Mouse (Mus musculus): ENCODE data around the gene Scn3a. TPM values are rescaled to one million over a fixed set of nuclear protein-coding genes. Genes with fewer than 3 reads are reported as not detected.

Gene Scn3a
- polyA plus RNA-seq, 1 experiment = 0.35 TPM

- no peaks in the 10 kb centered on the region for H3K27me3 ChIP-seq (ENCODE audit: control insufficient read depth, insufficient read depth, low read length)
- WGBS = 92% methylated on average over 7 of the region's 7 CpGs
- no peak overlapping the region for H3K27ac ChIP-seq (ENCODE audit: insufficient read depth, low read length)
- no peak for DNase-seq (ENCODE audit: low read depth in 1 of 2, low spot score in 2 of 2)
- peaks cover 2% of the 10 kb centered on the region; the same call in 1 of the 2 replicates for H3K4me1 ChIP-seq (ENCODE audit: control insufficient read depth, insufficient read depth, insufficient read length)
- no peaks in the 10 kb centered on the region for H3K36me3 ChIP-seq (ENCODE audit: control insufficient read depth, insufficient read depth, low read length)
- H3K4me3 ChIP-seq (ENCODE audit: extremely low read depth, insufficient read depth, insufficient read length) = no peak overlapping the region
- TF ChIP-seq POLR2A (IDR thresholded peaks at IDR 0.05; ENCODE audit: low read depth, low read length) = no peak
- no peak for TF ChIP-seq CTCF (IDR thresholded peaks at IDR 0.05; ENCODE audit: extremely low read depth, insufficient read depth, insufficient read length, insufficient replicate concordance)
Measured at GRCm38 (mm10) chr2:65554662-65555061, 12.8 kb downstream of the Scn3a start.

- no peaks in the 10 kb centered on the region for H3K36me3 ChIP-seq (ENCODE audit: control insufficient read depth, insufficient read depth, low read length)
- DNase-seq (ENCODE audit: low read depth in 1 of 2, low spot score in 2 of 2) = no peak
- H3K27ac ChIP-seq (ENCODE audit: insufficient read depth, low read length) = no peak overlapping the region
- H3K4me3 ChIP-seq (ENCODE audit: extremely low read depth, insufficient read depth, insufficient read length) = no peak overlapping the region
- TF ChIP-seq CTCF (IDR thresholded peaks at IDR 0.05; ENCODE audit: extremely low read depth, insufficient read depth, insufficient read length, insufficient replicate concordance) (no peak), POLR2A (IDR thresholded peaks at IDR 0.05; ENCODE audit: low read depth, low read length) (no peak)
- no peaks in the 10 kb centered on the region for H3K27me3 ChIP-seq (ENCODE audit: control insufficient read depth, insufficient read depth, low read length)
- H3K4me1 ChIP-seq (ENCODE audit: control insufficient read depth, insufficient read depth, insufficient read length) = peaks cover 2% of the 10 kb centered on the region; the same call in 1 of the 2 replicates
- 92% methylated on average over 3 of the region's 3 CpGs for WGBS
Measured at GRCm38 (mm10) chr2:65553473-65553872, 14.0 kb downstream of the Scn3a start.

DNA sequence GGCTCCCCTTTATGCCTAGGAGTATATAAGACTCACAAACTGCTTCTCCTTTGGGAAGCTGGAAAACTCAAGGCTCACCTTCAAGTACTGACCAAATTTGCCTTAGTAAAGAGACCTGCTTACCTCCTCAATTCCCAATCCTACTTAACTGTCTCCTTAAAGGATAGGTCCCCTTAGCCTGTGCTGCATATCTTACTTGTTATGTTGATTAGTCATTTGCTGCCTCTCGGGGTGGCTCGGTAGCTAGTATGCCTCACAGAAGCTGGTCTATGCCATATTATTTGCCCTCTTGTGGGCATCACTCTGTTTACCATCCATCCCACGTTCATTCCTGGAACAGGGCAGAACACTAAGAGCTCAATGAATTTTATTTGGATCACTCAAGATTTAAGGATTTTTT is 14.7 kb downstream of the Scn3a start:
- TF ChIP-seq POLR2A (IDR thresholded peaks at IDR 0.05; ENCODE audit: low read depth, low read length) (no peak), CTCF (IDR thresholded peaks at IDR 0.05; ENCODE audit: extremely low read depth, insufficient read depth, insufficient read length, insufficient replicate concordance) (no peak)
- H3K4me3 ChIP-seq (ENCODE audit: extremely low read depth, insufficient read depth, insufficient read length) = no peak overlapping the region
- H3K36me3 ChIP-seq (ENCODE audit: control insufficient read depth, insufficient read depth, low read length) = no peaks in the 10 kb centered on the region
- no peak for DNase-seq (ENCODE audit: low read depth in 1 of 2, low spot score in 2 of 2)
- peaks cover 2% of the 10 kb centered on the region; the same call in 1 of the 2 replicates for H3K4me1 ChIP-seq (ENCODE audit: control insufficient read depth, insufficient read depth, insufficient read length)
- WGBS = 86% methylated on average over 3 of the region's 3 CpGs
- H3K27me3 ChIP-seq (ENCODE audit: control insufficient read depth, insufficient read depth, low read length) = no peaks in the 10 kb centered on the region
- no peak overlapping the region for H3K27ac ChIP-seq (ENCODE audit: insufficient read depth, low read length)

- no peak overlapping the region for H3K4me3 ChIP-seq (ENCODE audit: extremely low read depth, insufficient read depth, insufficient read length)
- TF ChIP-seq POLR2A (IDR thresholded peaks at IDR 0.05; ENCODE audit: low read depth, low read length) = no peak
- no peak for DNase-seq (ENCODE audit: low read depth in 1 of 2, low spot score in 2 of 2)
- H3K4me1 ChIP-seq (ENCODE audit: control insufficient read depth, insufficient read depth, insufficient read length) = peaks cover 2% of the 10 kb centered on the region; the same call in 1 of the 2 replicates
- H3K36me3 ChIP-seq (ENCODE audit: control insufficient read depth, insufficient read depth, low read length) = no peaks in the 10 kb centered on the region
- WGBS = 61% methylated on average over 5 of the region's 5 CpGs
- H3K27me3 ChIP-seq (ENCODE audit: control insufficient read depth, insufficient read depth, low read length) = no peaks in the 10 kb centered on the region
- no peak overlapping the region for H3K27ac ChIP-seq (ENCODE audit: insufficient read depth, low read length)
Measured at GRCm38 (mm10) chr2:65552222-65552621, 15.2 kb downstream of the Scn3a start.

DNA sequence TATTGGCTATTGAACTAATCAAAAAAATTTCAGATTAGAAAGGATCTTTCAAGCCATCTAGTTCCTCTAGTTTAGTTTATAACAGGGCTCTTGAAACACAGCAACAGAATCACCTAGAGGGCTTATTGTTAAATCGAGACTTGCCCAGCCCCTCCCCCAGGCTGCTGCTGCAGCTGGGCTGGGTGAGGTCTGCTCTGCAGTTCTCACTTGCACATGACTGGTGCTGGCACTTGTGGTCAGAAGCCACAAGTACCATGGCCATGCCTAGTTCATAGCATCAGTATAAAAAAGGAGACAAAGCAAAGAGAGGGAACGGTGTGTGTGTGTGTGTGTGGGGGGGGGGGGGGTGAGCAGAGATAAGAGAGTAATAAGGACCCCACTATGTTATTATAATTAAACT is 15.7 kb downstream of the Scn3a start:
- Histone ChIP-seq H3K27me3 (ENCODE audit: control insufficient read depth, insufficient read depth, low read length) (no peaks in the 10 kb centered on the region), H3K27ac (ENCODE audit: insufficient read depth, low read length) (no peak overlapping the region), H3K36me3 (ENCODE audit: control insufficient read depth, insufficient read depth, low read length) (no peaks in the 10 kb centered on the region), H3K4me1 (ENCODE audit: control insufficient read depth, insufficient read depth, insufficient read length) (peaks cover 2% of the 10 kb centered on the region; the same call in 1 of the 2 replicates), H3K4me3 (ENCODE audit: extremely low read depth, insufficient read depth, insufficient read length) (no peak overlapping the region)
- WGBS = 3% methylated on average over 2 of the region's 2 CpGs
- peak in 1 of 2 experiments; percentile 42 for DNase-seq (ENCODE audit: low read depth in 1 of 2, low spot score in 2 of 2)
- TF ChIP-seq CTCF (IDR thresholded peaks at IDR 0.05; ENCODE audit: extremely low read depth, insufficient read depth, insufficient read length, insufficient replicate concordance) (no peak), POLR2A (IDR thresholded peaks at IDR 0.05; ENCODE audit: low read depth, low read length) (no peak)

- Histone ChIP-seq H3K4me1 (ENCODE audit: control insufficient read depth, insufficient read depth, insufficient read length) (peaks cover 2% of the 10 kb centered on the region; the same call in 1 of the 2 replicates), H3K27ac (ENCODE audit: insufficient read depth, low read length) (no peak overlapping the region), H3K27me3 (ENCODE audit: control insufficient read depth, insufficient read depth, low read length) (no peaks in the 10 kb centered on the region), H3K4me3 (ENCODE audit: extremely low read depth, insufficient read depth, insufficient read length) (no peak overlapping the region), H3K36me3 (ENCODE audit: control insufficient read depth, insufficient read depth, low read length) (no peaks in the 10 kb centered on the region)
- DNase-seq (ENCODE audit: low read depth in 1 of 2, low spot score in 2 of 2) = peak in 1 of 2 experiments; percentile 45
- no peak for TF ChIP-seq POLR2A (IDR thresholded peaks at IDR 0.05; ENCODE audit: low read depth, low read length)
- WGBS = 19% methylated on average over 3 of the region's 3 CpGs
Measured at GRCm38 (mm10) chr2:65550564-65550963, 16.9 kb downstream of the Scn3a start.

- H3K4me3 ChIP-seq (ENCODE audit: extremely low read depth, insufficient read depth, insufficient read length) = no peak overlapping the region
- WGBS = 89% methylated on average over 6 of the region's 6 CpGs
- no peaks in the 10 kb centered on the region for H3K36me3 ChIP-seq (ENCODE audit: control insufficient read depth, insufficient read depth, low read length)
- no peak overlapping the region for H3K27ac ChIP-seq (ENCODE audit: insufficient read depth, low read length)
- DNase-seq (ENCODE audit: low read depth in 1 of 2, low spot score in 2 of 2) = no peak
- H3K27me3 ChIP-seq (ENCODE audit: control insufficient read depth, insufficient read depth, low read length) = no peaks in the 10 kb centered on the region
- no peak for TF ChIP-seq POLR2A (IDR thresholded peaks at IDR 0.05; ENCODE audit: low read depth, low read length)
- no peak for TF ChIP-seq CTCF (IDR thresholded peaks at IDR 0.05; ENCODE audit: extremely low read depth, insufficient read depth, insufficient read length, insufficient replicate concordance)
- peaks cover 2% of the 10 kb centered on the region; the same call in 1 of the 2 replicates for H3K4me1 ChIP-seq (ENCODE audit: control insufficient read depth, insufficient read depth, insufficient read length)
Measured at GRCm38 (mm10) chr2:65548665-65549064, 18.8 kb downstream of the Scn3a start.

Measured in spleen, adult 2 months (tissue).